11 mouse cellular contexts compared by ENCODE assay signal in genomic region chr12:71640058-71640501, GRCm38 (mm10).
DNase-seq lines count a peak whose midpoint lies in the region; ATAC-seq and TF ChIP-seq lines count a peak whose summit lies in the region.
"Had no signal": no experiment of that assay in that cellular context is flagged by ENCODE, and none has a peak within 500 bp of the region (broad histone marks: within the 10 kb centered on the region; RNA-seq: fewer than 3 reads in every experiment).

No protein-coding gene starts in this region.

- TF ChIP-seq CTCF in lung, embryonic 14.5 days (IDR thresholded peaks at IDR 0.05; ENCODE audit: low read depth) = no peak

- peak; percentile 12; the same call in 1 of the 2 replicates for ATAC-seq in kidney, embryonic 16.5 days (ENCODE audit: low FRiP score, low TSS enrichment)
- ATAC-seq in heart, embryonic 11.5 days (replicated peaks; ENCODE audit: insufficient number of reproducible peaks, low FRiP score, low TSS enrichment) = 0 out of 2 replicates have a peak, but pooled peaks have one; percentile 22
- peak; percentile 95 for ATAC-seq in lung, embryonic 14.5 days (ENCODE audit: insufficient read depth)
- no peak for ATAC-seq in megakaryocyte-erythroid progenitor cell, adult 5-6 weeks (replicated peaks; ENCODE audit: low FRiP score, low TSS enrichment, poor library complexity, severe bottlenecking)
- ATAC-seq: activated CD4-positive, CD25-positive, alpha-beta regulatory T cell, adult 4 months had no signal

- peaks cover 30% of the 10 kb centered on the region for H3K4me1 ChIP-seq in kidney, embryonic 16.5 days (ENCODE audit: insufficient read depth, low read length)
- H3K4me1 ChIP-seq in heart, embryonic 11.5 days (ENCODE audit: control insufficient read depth, insufficient read depth, low read length) = peaks cover 14% of the 10 kb centered on the region
- peaks cover 10% of the 10 kb centered on the region; the same call in 1 of the 2 replicates for H3K4me1 ChIP-seq in lung, embryonic 14.5 days (ENCODE audit: insufficient read depth)

- DNase-seq in kidney, adult 9 months = no peak
- peak; percentile 96 for DNase-seq in heart, adult 11 months
- DNase-seq in lung, embryonic 14.5 days = peak; percentile 91
- DNase-seq in thymus, adult 18-20 months = no peak
- no peak for DNase-seq in adipocyte (ENCODE audit: low spot score)
- DNase-seq: cerebellum, adult 9-10 months had no signal

- H3K27me3 ChIP-seq in kidney, embryonic 16.5 days (ENCODE audit: insufficient read depth, low read length) = no peaks in the 10 kb centered on the region
- H3K27me3 ChIP-seq in heart, embryonic 11.5 days (ENCODE audit: control insufficient read depth, insufficient read depth, low read length) = no peaks in the 10 kb centered on the region
- H3K27me3 ChIP-seq in lung, embryonic 14.5 days (ENCODE audit: insufficient read depth, low read length) = no peaks in the 10 kb centered on the region

- no peaks in the 10 kb centered on the region for H3K9me3 ChIP-seq in kidney, embryonic 16.5 days (ENCODE audit: low read length)
- H3K9me3 ChIP-seq in heart, embryonic 11.5 days (replicated peaks; ENCODE audit: control insufficient read depth, low read length) = no peaks in the 10 kb centered on the region
- no peaks in the 10 kb centered on the region for H3K9me3 ChIP-seq in lung, embryonic 14.5 days (ENCODE audit: low read depth, low read length)

- H3K36me3 ChIP-seq in kidney, embryonic 16.5 days (ENCODE audit: insufficient read depth, low read length) = no peaks in the 10 kb centered on the region
- no peaks in the 10 kb centered on the region for H3K36me3 ChIP-seq in heart, embryonic 11.5 days (ENCODE audit: control insufficient read depth, insufficient read depth, low read length)
- H3K36me3 ChIP-seq in lung, embryonic 14.5 days (ENCODE audit: insufficient read depth) = no peaks in the 10 kb centered on the region

- peak overlapping the region; percentile 46; the same call in 1 of the 2 replicates for H3K27ac ChIP-seq in kidney, embryonic 16.5 days (ENCODE audit: low read length)
- no peak overlapping the region for H3K27ac ChIP-seq in heart, embryonic 11.5 days (ENCODE audit: low read depth, low read length)
- no peak overlapping the region for H3K27ac ChIP-seq in lung, embryonic 14.5 days (ENCODE audit: low read depth)
- H3K27ac ChIP-seq: hindbrain, embryonic 14.5 days had no signal

- 47% methylated on average over 10 of the region's 10 CpGs for WGBS in kidney, embryonic 16.5 days
- WGBS in heart, embryonic 11.5 days (ENCODE audit: insufficient replicate concordance) = 9% methylated on average over 10 of the region's 10 CpGs
- 18% methylated on average over 10 of the region's 10 CpGs for WGBS in lung, embryonic 14.5 days

- no peak overlapping the region for H3K4me3 ChIP-seq in kidney, embryonic 16.5 days (ENCODE audit: low read length)
- no peak overlapping the region for H3K4me3 ChIP-seq in heart, embryonic 11.5 days (ENCODE audit: low read depth, low read length)
- no peak overlapping the region for H3K4me3 ChIP-seq in lung, embryonic 14.5 days (ENCODE audit: low read depth, low read length)

- no peak overlapping the region for H3K4me2 ChIP-seq in kidney, embryonic 16.5 days (replicated peaks; ENCODE audit: low read depth, low read length)
- H3K4me2 ChIP-seq in heart, embryonic 11.5 days = peak overlapping the region; percentile 27
- peak overlapping the region; percentile 10; the same call in 1 of the 2 replicates for H3K4me2 ChIP-seq in lung, embryonic 14.5 days
- H3K4me2 ChIP-seq: hindbrain, embryonic 14.5 days had no signal

- no peak overlapping the region for H3K9ac ChIP-seq in kidney, embryonic 16.5 days (replicated peaks; ENCODE audit: low read length)
- H3K9ac ChIP-seq in heart, embryonic 11.5 days (ENCODE audit: low read depth, low read length) = no peak overlapping the region
- H3K9ac ChIP-seq in lung, embryonic 14.5 days = no peak overlapping the region
- H3K9ac ChIP-seq: hindbrain, embryonic 14.5 days had no signal

Comparison
In these comparisons a context has a peak if more than half of its experiments do, and no peak if none do; other contexts are left out.
1. DNase-seq: peak in heart, adult 11 months (single experiment) and lung, embryonic 14.5 days (single experiment); none in kidney, adult 9 months (single experiment), thymus, adult 18-20 months (0 of 2) and adipocyte (single experiment).